Mouse (Mus musculus): ENCODE measurements at regions not wholly inside any gene's neighbourhood (a gene's known extent, or its start where the extent isn't known, plus 50 kb on each side); places are given as distances from the start of the nearest gene placed in this dataset.

- TF ChIP-seq CTCF (conservative IDR thresholded peaks at IDR 0.05; ENCODE audit: insufficient read depth, insufficient read length, low read depth, low read length) (no peak), POLR2A (IDR thresholded peaks at IDR 0.05; ENCODE audit: low read depth, low read length) (no peak)
Observed at GRCm38 (mm10) chr4:23341240-23341639, 853.1 kb upstream of the Pou3f2 start.
